Mouse (Mus musculus) embryonic stem cell, embryonic (primary cell): ENCODE measurements around the gene Bace1.

Experiments used
- CTCF ChIA-PET, 4 experiments: fragments of 300-600 bp in 2 of 4; fragments of 350-600 bp in 2 of 4; sonication (Branson Sonifier 250); formaldehyde crosslinking; loops; one replicate each; lab custom pipeline; 2022; ENCODE audit warnings: inconsistent platforms in 2 of 4; lab: Charles Lee
- POLR2A ChIA-PET, 4 experiments: fragments of 300-600 bp in 2 of 4; fragments of 350-600 bp in 2 of 4; sonication (Branson Sonifier 250); formaldehyde crosslinking; loops; one replicate each; lab custom pipeline; 2022; ENCODE audit warnings: antibody characterized with exemption in 4 of 4, inconsistent platforms in 1 of 4; lab: Charles Lee

The Bace1 gene

DNA sequence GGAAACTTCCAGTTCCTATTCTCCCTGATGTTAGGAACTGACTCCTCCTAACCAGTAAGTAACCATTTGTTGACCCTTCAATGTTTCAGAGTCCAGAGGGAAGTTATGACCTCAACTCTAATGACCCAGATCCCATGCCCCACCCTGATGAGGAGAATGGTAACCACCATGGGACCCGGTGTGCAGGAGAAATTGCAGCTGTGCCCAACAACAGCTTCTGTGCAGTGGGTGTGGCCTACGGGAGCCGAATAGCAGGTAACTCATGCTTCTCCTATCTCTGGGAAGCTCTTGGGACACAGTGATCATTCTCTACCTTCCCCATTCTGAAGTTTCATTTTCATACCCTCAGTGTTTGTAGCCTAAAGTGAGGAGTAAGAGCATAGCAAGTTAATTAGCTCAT lies 72.6 kb downstream of the Bace1 start:
- POLR2A ChIA-PET: interaction anchor here in 3 of 4 experiments (0.5 to 1.3 kb wide), 4 partner anchors 11 to 818 kb away, joined by 3 to 4 read pairs (median 3); no protein-coding TSS in a partner anchor
- CTCF ChIA-PET: interaction anchor here in 3 of 4 experiments (0.5 to 1.6 kb wide), 5 partner anchors 9 to 319 kb away, joined by 3 to 5 read pairs (median 3); partner anchors contain the start of gene Tagln (in 1 of the 3)

DNA sequence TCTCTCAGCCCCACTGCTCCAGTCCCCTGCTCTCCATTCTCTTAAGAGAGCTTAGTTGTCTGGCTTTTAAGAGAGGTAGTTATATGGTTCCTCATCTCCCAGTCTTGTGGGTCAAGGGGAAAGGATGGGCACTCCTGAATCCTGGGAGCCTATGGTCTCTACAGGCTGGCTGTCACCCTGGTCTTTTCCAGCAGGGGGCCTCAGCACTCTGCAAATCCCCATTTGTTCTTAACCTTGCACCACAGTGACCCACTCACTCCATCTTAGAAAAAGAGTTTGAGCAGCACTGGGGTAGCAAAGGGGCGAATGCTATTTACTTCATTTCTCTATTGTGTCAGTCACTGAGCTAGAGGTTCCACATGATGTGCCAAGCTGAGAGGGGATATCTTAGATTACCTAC lies 73.3 kb downstream of the Bace1 start:
- ChIA-PET POLR2A (interaction anchor here in 1 of 4 experiments (1.0 to 1.6 kb wide), 2 partner anchors 21 to 84 kb away, joined by 3 read pairs; no protein-coding TSS in a partner anchor), CTCF (interaction anchor here in 1 of 4 experiments (1.6 kb wide), 1 partner anchor 25 kb away, joined by 5 read pairs; the partner anchor contains the start of gene Tagln)
